Mouse (Mus musculus) mature B cell (primary cell): Measurements from ENCODE around the gene Prex1.

Experiments
- in situ Hi-C: fragments of 300-500 bp; cut with MboI; formaldehyde crosslinking; loops from 2 replicates; pipeline ENCODE4 v1.14.3; 2019

Gene Prex1

DNA sequence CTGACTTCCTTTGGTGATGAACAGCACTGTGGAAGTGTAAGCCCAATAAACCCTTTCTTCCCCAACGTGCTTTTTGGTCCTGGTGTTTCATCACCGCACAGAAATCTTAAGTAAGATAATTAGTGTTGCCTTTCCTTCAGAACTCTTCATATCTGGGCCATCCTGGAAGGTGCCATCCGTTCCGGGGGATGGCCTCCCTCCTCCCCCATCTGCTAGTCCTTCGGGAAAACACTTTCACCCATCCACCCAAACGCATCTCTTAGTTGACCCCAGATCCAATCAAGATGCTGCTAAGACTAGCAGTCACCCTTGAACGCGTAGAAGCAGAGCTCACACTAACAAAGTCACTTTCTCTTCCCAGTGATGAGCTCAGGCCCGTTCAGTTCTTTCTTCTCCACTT is 150.6 kb downstream of the Prex1 start:
- in situ Hi-C loops, result loop anchor here (5.0 kb wide), 1 partner anchor 471 kb away; no protein-coding TSS in a partner anchor

DNA sequence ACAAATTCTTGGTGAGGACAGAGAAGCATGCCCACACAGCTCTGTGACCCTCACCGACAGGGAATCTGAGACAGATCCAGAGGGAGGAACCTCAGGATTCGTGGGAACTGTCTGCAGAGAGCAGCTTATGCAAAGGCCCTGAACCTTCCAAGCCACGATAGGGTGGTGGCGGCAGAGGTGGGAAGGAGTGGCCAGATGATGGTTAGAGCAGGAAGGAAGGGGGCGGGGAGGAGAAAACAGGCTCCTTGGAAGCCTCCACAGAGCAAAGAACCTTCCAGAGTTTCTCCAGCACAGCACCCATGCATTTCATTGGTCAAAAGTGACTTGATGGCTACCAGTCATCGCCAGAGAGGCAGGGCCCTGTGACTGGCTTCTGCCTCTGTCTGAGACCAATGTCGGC is 151.9 kb downstream of the Prex1 start:
- in situ Hi-C loops, result loop anchor here (5.0 kb wide), 1 partner anchor 469 kb away; no protein-coding TSS in a partner anchor

DNA sequence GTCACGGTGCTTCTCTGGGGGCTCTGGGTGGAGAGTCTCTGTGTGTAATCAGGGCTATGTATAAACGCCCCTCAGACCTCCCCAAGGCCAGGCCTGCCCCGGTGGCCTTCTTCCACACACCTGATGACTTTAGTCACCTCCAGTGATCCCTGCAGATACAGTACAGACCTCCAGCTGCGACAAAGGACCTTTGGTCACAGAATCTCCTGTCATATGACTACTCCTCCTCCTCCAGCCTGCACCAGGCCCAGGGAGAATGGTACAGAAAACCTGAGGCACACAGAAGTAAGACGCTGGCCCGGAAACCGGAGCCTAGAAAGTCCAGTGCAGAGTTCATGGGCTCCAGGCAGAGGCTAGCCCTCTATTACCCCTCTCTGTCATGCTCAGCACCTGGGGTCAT is 152.8 kb downstream of the Prex1 start:
- in situ Hi-C loops, result loop anchor here (5.0 kb wide), 1 partner anchor 469 kb away; no protein-coding TSS in a partner anchor

DNA sequence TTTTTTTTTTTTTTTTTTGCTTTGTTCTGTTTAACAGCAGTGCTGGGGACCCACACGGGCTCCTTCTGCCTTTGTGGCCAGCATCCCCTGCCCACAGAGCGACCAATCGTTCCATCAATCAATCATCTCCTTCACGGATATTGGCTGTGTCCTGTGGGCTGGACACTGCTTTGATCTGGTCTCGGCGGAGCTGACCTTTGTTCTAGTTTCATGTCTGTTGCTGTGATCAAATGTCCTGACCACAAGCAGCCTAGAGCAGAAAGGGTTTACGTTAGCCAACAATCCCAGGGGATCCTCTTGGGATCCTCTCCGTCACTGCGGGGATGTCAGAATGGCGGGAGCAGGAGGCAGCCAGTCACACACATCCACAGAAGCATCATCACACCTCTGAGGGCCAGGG is 154.1 kb downstream of the Prex1 start:
- in situ Hi-C loops, result no loop called here

DNA sequence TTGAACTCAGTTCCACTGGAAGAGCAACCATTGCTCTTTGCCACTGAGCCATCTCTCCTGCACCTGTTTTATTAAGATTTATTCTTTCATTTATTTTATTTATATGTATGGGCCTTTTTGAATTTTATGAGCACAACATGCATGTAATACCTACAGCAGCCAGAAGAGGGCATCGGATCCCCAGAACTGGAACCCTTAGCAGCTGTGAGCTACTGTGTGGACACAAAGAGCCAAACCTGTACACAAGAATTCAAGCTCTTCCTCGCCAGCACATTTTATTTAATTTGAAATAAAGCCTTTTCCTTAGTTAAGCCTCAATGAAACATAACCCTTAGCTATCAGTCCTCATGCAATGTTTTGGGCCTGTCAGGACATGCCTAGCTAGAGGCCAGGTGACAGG is 158.1 kb downstream of the Prex1 start:
- in situ Hi-C loops, result no loop called here

DNA sequence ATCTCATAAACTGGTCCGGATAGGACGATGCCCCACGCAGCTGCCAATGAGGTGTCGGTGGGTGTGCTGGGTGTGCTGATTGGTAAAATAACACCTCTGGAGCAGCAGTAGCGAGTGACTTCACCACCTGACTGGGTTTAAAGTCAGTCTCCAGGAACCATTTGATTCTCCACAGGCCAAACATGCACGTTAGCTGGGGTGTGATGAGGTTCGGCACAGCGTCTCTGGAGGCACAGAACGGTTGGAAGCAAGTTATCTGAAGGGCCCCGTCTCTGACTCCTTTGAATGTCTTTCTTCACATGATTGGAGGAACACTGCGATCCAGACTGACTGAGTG is 159.5 kb downstream of the Prex1 start:
- in situ Hi-C loops, result no loop called here

DNA sequence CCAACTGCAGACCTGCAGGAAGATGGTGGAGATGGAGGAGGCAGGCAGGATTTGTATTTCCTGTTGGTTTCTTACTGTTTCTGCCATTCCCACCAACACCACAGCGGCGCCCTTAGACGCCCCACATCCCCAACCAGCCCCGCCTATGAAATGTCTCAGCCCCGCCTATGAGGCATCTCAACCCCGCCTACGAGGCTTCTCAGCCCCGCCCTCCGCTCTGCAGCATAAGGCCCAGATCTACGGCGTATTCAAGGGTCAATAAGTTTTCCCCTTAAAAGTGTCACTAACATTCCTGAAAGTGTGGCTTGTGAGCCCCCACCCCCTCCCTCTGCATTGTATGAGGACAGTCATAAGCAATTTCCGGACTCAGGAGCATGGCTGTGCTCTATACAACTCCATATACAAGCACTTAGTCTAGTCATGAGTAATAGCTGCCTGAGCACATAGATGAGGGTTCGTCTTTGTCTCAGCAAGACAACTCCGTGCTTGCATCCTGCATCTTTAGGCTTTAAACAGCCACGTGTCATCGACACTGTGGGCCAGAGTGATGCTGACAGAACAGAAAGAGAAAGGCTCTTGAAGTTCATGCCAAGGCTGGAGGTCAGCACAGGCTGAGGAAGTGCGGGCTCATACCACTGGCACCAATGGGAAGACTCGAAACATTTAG is 160.0 kb downstream of the Prex1 start:
- in situ Hi-C loops, result no loop called here

DNA sequence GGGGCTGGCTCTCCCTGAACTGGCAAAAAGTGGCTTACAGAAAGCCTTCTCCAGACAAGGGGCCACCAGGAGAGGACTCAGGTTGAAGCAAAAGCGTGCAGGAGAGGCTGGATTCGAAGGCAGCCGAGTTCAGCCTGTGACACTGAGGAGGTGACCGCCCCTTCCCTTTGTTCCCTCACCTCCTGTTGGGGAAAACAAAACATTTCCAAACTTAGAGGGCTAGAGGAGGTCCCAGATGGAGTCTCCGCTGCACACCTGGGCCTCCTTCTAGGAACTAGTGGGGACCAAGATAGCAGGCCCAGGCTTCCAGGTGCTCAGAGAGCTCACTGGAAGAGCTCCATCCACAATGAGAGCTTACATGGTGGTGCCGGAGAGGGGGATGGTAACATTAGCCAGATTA is 161.0 kb downstream of the Prex1 start:
- in situ Hi-C loops, result no loop called here

DNA sequence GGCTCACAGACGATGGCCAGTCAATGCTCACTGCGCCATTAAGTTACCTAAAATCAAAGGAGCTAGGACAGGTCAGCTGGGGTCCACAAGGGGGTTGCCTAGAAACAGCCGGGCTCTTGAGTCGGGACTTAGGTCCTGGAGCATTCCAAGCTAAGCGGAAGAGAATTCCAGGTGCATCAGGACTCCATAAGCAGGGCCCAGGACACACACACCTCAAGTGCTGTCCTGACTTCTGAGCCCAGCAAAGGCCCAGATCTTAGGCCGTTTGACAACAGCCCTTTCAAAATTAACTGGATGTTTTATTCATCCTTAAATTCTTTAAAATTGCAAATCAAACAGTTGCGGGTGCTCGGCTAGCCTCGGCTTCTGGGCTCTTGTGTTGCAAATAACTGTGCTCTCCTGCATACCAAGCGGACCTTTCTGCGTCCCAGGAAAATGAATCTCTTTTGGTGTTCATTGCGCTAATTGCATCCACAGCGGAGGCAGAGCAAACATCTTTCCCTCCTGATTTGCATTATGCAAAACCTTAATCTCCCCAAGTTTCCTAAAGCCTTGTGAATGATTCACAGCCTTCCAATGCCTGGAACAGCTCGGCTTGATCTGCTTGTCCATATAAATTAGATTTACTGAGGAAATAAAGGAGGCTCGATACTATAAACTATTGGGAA is 161.7 kb downstream of the Prex1 start:
- in situ Hi-C loops, result no loop called here

DNA sequence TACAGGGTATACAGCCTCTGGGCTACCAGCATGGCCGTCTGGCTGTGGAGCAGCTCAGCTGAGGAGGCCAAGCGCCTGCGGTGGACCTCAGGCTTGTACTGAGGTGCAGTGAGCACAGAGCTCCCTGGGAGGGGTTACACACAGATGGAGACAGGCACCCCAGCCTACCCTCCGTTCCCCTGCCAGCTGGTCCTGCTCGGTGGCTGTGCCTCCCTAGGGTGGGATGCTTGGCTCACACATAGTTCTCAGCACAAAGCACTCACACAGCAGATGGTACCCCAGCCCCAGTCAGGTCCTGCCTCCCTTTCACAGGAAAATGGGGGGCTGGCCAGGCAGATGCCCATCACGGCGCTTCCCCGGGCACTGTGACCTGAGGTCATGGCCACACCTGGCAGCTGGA is 163.8 kb downstream of the Prex1 start:
- in situ Hi-C loops, result no loop called here

DNA sequence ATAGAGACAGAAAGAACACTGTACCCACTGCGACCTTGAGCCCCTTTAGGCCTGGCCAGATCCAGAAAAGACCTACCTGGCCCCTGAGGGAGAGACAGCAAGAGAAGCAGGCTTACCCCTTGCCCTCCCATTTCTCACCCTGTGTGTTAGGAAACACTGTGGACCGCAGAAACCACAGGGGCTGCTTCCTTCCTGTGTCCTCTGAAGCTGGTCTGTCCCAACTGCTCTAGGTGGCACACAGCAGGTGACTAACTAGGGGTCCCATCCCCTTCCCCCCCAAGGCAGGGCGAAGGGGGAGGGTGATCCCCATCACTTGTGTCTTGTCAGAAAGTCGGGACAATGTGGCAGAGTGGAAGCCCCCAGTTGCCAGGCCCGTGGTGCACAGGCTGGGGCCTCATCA is 164.6 kb downstream of the Prex1 start:
- in situ Hi-C loops, result no loop called here

DNA sequence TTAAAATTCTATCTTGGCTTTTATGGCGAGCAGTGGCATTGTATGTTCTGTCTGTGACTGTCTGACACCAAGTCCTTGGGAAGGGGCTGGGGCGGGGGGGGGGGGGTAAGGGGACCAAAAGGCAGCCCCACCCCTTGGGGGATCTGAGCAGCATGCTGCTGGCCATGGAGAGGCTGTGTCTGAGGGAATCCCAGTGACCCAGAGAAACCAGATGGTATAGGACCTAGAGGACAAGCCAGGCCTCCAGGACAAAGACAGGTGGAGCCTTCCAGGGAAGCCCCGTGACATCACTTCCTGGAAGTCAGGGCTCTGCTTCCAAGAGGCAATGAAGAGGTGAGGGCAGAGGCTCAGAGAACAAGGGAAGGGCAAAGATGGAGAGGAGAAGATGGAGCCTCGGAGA is 168.1 kb downstream of the Prex1 start:
- in situ Hi-C loops, result no loop called here

DNA sequence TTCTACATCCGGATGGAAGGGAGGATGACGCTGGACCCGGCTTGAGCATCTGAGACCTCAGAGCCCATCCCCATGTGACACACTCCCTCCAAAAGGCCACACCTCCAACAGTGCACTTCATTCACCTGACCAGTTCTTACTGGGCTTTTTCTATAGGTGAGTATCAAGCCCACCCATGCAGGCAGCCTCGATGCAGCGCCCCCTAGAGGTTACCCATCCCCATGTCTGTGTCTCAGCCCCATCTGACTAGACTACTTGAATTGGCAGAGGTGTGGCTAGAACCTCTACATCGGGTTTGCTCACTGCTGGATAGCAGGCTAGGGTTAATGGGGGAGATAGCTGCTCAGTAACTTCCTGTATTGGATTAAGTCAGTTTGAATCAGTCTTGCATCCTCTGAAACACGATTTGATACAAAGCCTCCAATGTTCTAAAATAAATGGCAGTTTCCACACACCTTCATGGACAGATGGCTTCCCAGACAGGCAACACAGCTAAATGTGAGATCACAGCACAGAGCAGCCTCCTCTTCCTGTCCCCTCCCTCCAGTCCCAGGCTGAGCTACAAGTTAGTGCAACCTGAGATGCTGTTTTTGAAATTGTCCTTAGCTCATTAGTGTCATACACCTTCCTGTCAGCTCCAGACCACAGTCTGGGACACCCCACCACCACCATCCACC is 168.9 kb downstream of the Prex1 start:
- in situ Hi-C loops, result no loop called here

DNA sequence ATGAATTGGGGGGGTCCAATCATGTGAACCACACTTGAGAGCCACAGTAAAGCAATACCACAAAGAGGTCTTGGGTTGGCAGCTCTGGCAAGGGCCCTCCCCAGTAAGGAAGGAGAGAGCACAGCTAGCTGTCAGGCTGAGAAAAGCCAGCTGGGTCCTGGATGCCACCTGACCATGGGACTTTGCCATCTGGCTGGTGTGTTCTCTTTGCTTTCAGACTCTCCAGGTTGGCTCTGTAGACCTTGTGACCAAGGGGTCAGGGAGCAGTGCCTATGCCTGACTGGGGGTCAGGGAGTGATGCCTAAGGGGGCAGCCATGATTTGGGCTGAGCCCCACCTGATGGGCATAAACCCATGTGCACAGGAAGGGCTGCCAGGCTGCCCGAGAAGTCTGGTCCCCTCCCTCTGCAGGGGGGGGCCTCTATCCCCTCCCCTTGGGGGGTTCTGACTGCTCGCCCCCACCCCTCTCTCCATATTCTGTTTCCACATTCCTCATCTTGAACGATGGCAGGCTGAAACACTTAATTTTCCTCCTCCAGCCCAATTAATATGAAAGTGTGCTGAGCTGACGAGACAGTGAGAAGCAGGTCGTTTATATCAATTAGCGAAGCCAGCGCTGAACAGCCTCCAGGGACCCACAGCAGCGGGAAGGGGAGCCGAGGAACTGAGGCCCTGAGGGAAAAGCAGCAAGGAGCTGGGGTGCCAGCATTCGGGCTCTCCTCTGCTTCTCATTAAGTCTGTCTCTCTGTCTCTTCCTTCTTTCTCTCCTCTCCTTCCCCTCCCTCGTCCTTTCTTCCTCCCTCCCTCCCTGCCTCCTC is 172.3 kb downstream of the Prex1 start:
- in situ Hi-C loops, result no loop called here

DNA sequence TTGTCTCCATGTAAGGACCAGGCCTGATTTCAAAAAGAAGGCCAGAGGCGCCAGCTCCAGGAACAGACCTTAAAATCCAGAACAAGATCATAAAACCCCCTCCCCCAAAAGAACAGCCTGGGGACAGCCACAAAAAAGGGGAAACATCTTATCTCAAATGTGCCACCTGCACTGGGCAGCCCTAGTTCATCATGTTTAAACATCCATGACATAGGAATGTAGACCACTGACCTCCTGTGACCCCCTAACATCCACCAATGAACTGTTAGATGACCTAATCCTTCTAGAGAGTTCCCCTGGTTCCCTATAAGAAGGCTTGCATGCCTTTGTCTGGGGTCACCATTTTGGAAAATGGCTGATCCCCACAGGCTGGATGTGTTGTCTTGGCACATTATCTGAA is 173.4 kb downstream of the Prex1 start:
- in situ Hi-C loops, result no loop called here

DNA sequence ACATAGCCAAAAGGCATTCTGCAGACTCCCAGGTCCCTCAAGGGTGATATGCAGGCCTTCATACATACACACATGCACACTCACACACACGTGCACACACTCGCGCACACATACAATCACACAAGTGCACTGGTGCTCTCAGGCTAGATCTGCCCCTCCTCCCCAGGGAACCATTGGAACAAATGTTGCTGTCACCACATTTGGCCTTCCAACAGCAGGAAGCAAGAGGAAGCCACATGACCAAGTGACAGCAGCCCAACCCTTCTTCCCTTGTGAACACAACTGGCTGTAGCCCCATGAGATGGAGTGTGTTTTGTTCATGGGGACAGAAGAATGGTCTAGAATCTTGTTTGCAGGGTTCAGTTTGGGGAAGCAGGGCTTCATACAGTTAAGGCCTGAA is 176.7 kb downstream of the Prex1 start:
- in situ Hi-C loops, result no loop called here

DNA sequence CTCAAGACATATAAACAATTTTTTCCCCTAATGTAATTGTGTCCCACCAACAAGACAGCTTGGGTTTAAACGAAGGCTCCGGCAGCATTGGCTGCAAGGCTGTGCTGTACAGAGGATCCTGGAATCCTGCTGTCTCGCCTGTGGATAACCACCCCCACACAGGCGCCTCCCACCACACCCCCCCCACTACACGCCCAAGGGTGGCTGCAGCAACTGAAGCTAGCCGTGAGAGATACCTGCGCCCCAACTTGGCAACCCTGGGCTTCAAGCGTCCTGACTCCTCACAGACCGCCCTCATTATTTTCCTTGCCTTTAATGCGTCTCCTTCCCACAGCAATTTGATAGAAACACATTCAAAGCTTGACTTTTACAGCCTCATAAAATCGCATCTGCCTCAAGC is 178.1 kb downstream of the Prex1 start:
- in situ Hi-C loops, result no loop called here

DNA sequence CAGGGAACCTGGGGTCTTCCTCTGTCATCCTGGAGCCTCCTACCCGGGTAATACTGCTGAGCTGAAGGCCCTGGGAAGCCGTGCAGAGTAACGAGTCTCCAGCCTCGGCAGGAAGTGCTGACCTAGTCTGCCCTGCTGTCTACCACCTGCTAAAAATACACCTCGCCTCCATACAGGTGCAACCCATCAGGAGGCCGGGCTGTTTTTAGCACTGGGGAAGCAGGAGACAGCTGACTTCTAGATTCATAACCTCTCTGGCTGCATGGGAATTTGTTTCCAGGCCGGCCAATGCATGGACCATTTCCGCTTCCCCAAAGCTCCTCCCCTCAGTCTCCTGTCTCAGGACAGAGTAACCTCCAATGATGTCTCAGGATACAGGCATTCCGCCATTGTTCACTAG is 187.4 kb downstream of the Prex1 start:
- in situ Hi-C loops, result no loop called here

DNA sequence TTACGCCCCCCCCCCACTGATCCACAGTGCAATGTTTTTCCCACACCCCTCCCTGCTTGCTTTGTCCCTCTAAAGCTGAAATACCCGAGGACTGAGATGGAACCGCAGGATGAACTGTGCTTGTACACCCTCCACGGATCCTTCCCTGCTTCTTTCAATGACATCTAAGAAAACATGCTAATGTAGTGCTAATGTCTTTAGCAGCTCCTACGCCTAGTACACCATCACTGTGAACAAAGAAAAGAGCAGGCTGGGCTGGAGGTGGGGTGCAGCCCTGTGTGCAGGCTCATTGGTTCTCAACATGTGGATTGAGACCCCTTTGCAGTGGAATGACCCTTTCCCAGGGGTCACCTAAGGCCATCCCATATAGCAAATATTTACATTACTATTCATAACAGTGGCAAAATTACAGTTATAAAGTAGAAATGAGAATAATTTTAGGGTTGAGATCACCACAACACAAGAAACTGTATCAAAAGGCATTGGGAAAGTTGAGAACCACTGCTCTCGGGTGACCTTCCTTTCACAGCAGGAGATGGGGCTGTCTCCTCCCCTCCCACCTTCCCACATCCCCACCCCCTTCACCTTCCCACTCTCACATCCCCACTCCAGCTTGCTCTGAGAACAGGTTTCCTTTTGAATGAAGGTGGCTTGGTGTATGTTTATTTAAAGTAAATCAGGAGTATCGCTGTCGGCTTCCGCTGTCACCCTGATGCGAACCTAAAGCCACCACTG is 190.3 kb downstream of the Prex1 start:
- in situ Hi-C loops, result no loop called here

DNA sequence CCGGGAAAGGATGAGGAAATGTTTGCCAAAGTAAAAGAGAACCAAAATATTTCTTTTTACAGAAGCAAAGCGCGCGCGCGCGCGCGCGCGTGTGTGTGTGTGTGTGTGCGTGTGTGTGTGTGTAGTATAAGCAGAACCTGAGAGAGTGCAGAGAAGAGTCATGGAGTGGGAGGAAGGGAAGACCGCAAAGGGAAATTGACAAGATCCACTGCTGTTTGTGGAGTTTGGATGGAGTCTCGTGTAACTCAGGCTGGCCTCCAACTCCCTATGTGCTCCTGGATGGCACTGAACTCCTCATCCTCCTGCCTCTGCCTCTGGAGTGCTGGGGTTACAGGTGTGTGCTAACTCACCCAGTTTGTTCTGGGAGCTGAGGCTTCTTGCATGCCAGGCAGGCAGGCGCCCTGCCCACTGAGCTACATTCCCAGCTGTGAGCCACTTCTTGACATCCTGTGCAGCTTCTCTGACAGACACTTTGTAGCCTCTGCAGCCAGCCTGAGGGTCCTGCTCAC is 191.0 kb downstream of the Prex1 start:
- in situ Hi-C loops, result no loop called here

DNA sequence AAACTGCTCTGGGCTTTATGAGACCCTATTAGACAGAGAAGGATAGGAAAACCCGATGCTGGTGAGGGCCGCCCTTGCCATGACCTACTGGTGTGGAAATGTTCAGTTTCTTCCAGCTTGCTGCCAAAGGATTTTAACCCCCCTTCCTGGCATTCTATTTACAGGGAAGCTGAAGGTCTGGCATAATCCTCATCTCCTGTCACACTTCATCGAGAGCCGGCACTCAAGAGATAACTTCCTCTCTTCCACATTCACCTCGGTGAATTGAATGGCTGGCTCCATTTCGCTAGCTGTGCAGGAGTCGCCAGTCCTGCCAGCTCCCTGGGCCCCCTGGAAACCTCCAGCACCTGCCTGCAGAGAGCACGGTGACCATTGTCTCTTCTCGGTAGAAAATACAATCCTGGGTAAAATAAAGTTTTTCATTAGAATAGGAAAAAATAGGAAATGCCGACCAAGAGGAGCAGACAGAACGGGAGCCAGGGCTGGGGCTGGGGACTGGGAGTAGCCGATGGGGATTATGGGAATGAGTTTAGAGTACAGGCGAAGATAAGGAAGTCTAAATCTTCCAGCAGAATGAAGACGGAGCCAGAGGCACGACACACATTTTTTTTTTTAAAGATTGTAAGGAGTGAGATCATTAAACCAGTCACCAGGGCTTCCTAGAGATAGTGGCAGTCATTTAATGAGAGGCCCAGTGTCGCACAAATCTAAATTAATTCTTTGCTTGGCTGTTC is 191.6 kb downstream of the Prex1 start:
- in situ Hi-C loops, result no loop called here
